Mouse (Mus musculus) layer of hippocampus, postnatal 36 days (tissue): ENCODE measurements around the gene Cetn4. TPM values are rescaled to one million over a fixed set of nuclear protein-coding genes. Genes with fewer than 3 reads are reported as not detected.

Source experiments
- DNase-seq, 2 experiments: peaks; one replicate each; pipeline ENCODE4 v3.0.0; 2022
- total RNA-seq, 2 experiments: library from RNA; stranded (reverse); gene quantifications; 2 replicates each; pipeline ENCODE4 v1.2.3; 2021

The Cetn4 gene
- total RNA-seq, 2 experiments from 2014 or later, result 8.9 to 10.5 TPM

GRCm38 (mm10) chr3:37299470-37299869 lies 13.0 kb downstream of the Cetn4 start:
- no peak for DNase-seq

GRCm38 (mm10) chr3:37292654-37293053 lies 19.9 kb downstream of the Cetn4 start:
- DNase-seq, result no peak

DNA sequence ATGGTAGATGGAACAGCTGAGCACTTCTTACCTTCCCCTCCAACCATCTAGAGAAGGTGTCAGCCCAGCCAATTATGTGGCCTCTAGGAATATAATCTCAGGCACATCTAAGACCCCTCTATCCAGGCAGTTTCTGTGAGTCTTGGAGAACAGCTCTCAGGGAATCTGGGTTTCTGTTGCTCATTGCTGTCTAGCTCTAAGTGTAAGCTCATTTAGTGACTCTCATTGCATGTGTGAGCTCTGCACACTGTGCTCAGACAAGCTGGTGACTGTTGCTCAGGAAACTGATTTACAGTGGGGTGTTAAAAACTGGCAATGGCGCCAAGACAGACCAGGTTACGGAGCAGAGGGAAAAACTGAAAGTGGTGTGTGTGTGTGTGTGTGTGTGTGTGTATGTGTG lies 20.6 kb downstream of the Cetn4 start:
- DNase-seq, result no peak

DNA sequence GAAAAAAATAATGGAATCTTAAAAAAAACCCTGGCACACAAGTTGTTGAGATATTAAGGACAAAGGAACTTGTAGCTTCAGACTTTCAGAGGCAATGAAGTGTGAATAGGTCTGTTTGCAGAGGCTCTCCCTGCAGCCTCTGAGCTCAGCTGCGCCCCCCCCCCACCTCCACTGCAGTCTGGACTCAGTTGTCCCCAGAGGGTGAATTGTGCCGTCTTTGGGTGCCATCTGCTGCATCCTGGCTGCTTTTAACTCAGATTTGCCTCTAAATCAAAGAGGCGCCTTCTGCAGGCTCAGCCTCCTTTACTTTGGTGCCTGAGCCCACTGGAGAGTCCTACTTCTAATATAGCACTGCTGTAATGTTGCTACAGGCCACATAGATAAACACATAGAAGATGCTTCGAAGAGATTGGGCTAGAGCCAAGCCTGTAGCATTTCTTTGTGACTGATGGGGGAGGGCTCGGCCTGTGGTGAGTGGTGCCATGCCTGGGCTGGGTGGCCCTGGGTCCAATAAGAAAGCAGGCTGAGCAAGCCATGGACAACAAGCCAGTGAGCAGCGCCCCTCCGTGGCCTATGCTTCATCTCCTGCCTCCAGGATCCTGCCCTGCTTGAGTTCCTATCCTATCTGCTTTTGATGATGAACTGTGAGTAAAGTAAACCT lies 21.5 kb downstream of the Cetn4 start:
- peak in 1 of 2 experiments; percentile 19 for DNase-seq

DNA sequence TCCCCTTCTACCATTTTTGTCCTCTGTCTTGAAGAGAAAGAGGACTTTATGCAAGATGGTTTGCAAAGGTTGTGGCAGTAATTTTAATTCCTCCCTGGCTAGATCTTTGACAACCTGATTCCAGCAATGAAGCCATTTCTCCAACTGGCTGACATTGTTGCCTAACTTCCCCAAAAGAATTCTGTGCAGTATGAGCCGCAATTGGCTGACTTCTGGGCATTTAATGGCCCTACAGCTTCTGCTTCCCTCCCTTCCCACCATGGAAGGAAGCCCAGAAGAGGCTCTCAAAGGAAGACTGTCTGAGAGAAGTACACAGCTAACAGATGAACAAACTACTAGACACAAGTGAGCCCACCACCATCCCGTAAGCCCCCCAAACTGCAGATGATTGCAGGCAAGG lies 23.3 kb downstream of the Cetn4 start:
- DNase-seq, result no peak

DNA sequence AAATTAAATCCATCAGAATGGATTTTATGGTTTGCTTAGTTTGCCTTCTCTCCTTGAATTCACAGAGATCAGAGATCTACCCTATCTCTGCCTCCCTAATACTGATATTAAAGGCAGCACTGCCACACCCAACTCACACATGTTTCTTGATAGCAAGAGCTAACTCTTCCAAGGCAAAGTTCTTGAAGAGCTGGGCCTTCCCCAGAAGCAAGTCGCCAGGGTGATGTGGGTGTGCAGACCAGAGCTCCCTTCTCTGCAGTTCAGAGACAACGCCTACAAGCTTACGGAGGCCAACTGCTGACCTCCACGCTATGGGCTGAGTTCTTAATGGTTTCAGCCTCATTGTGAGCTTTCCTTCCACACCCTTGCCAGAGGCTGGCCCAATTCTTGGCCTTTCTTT lies 29.3 kb downstream of the Cetn4 start:
- no peak for DNase-seq

GRCm38 (mm10) chr3:37282299-37282922 lies 30.1 kb downstream of the Cetn4 start:
- no peak for DNase-seq

DNA sequence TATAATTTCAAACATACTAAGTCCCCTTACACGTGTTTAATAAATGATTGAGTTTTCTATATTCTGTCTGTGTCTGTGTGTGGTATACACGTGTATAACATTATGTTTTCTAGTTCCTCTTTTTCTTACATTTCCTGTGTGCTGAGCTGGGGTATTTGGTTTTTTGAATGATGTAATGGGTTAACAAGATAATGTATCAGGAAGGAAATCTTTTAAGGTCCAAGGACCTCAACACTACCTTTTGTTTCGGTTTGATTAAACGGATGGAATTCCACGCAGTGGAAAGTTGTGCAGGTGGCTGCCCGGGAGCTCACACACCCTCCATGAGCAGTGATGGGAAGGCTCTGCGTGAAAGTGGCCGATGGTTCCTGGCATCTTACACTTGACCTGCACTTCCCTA lies 31.6 kb downstream of the Cetn4 start:
- DNase-seq, result no peak

DNA sequence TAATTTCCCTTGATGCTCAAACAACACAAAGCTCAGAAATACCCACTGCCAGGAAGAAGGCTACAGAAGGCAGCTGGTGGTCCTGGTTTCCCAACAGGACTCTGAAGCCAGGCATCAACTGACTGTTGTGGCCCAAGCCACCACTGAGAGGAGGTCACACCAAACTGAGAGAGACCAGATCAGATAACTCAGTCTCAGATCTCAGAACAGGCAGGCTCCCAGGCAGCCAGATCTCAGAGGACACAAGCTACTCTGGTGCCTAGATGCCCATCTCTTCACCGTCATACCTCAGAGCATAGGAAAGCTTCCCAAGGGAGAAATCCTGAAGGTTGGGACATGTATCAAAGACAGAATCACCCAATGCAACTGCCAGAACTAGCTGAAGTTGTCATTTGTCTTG lies 32.3 kb downstream of the Cetn4 start:
- no peak for DNase-seq

DNA sequence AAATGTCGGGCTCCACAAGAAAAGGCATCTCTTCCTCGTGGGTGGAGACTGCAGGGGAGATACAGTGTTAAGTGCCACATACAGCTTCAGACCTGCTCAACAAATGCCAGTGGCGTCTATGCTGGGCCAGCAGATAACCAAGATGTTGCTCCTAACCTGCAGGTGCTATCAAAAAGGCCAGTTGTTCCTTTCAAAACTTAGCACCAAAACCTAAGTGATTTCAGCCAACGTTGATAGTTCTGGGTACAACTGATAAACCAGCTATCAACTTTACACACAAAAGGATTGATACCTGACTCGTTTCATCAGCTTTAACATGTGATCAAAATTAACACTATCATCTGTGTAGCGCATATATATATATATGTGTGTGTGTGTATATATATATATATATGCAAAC lies 37.8 kb downstream of the Cetn4 start:
- DNase-seq, result no peak

GRCm38 (mm10) chr3:37273092-37273491 lies 39.4 kb downstream of the Cetn4 start:
- DNase-seq, result no peak

DNA sequence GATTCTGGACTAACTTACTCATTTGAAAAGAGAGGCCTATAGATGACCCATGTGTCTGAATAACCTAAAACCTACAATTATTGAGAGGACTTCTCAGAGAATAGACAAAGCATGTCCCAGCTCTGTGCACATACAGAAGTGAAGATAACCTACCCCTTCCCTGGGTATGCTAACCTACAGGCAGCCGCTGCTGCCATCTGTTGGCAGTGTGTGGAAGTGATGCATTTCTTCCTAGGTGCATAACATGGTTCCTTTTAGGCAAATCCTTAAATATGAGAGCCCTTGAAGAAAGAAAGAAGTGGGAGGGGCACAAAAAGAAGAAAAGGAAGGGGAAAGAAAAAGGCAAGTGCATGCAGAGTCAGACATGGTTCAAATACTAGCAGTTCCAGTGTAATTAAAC lies 41.3 kb downstream of the Cetn4 start:
- peak; percentile 29 to 41 for DNase-seq

GRCm38 (mm10) chr3:37269926-37270325 lies 42.6 kb downstream of the Cetn4 start:
- DNase-seq, result no peak

- no peak for DNase-seq
Measured at GRCm38 (mm10) chr3:37268338-37268737, 44.2 kb downstream of the Cetn4 start.

- DNase-seq, result peak; percentile 7 to 12
Measured at GRCm38 (mm10) chr3:37259331-37259999, 53.0 kb downstream of the Cetn4 start.

DNA sequence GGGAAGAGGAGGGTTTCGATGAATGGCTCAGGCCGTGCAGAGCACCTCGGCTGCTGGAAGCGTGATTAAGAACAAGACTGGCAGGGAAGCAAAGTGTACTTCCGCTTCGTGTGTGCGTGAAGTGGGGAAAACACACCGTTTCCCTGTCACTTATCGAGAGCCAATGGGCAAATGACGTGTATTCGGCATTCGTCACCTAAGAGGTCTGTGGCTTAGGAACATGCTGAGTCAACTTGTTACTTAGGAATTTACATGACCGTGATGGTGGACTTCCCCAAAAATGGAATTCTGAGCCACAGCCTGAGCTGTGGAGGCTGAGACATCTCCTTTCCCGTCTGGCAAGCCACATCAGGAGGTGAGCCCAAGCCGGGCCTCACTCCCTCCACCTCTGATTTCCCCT lies 54.7 kb downstream of the Cetn4 start:
- DNase-seq, result no peak

Other genes with a start within 250 kb of the Cetn4 start
- gene Adad1, start 249.2 kb downstream of the Cetn4 start, total RNA-seq, result not detected
- not detected for gene Il2, start 186.7 kb downstream of the Cetn4 start, total RNA-seq
- gene Il21, start 80.1 kb downstream of the Cetn4 start, total RNA-seq, result not detected
- 1 to 10 TPM; 5.8 to 7.5 TPM for gene Bbs12, start 154 bp downstream of the Cetn4 start, total RNA-seq
- 1 to 10 TPM; 7.3 to 8.5 TPM for gene Fgf2, start 35.6 kb upstream of the Cetn4 start, total RNA-seq
- 10 to 100 TPM; 19.6 to 26.2 TPM for gene Spata5, start 107.2 kb upstream of the Cetn4 start, total RNA-seq
- 1 to 10 TPM; 4.5 to 5.4 TPM for gene Nudt6, start 107.5 kb upstream of the Cetn4 start, total RNA-seq